Mouse (Mus musculus) embryonic facial prominence, embryonic 10.5 days (tissue): ENCODE measurements around the gene Scube2. TPM values are rescaled to one million over a fixed set of nuclear protein-coding genes. Genes with fewer than 3 reads are reported as not detected.

Experiments
- DNase-seq: peaks from one replicate; pipeline ENCODE4 v3.0.0-alpha.2; 2017; ENCODE audit warnings: low spot score
- H3K27ac ChIP-seq: fragments of 300-500 bp; sonication (generic); replicated peaks from 2 replicates; pipeline ENCODE4 v1.5.1; 2016; ENCODE audit warnings: mild to moderate bottlenecking
- H3K27me3 ChIP-seq: fragments of 300-500 bp; sonication (generic); replicated peaks from 2 replicates; pipeline ENCODE4 v1.6.1; 2016; ENCODE audit warnings: low read depth, mild to moderate bottlenecking; ENCODE audit not compliant: poor library complexity, severe bottlenecking
- H3K36me3 ChIP-seq: fragments of 300-500 bp; sonication (generic); replicated peaks from 2 replicates; pipeline ENCODE4 v1.6.1; 2016; ENCODE audit warnings: mild to moderate bottlenecking, moderate library complexity
- H3K4me1 ChIP-seq: fragments of 300-500 bp; sonication (generic); 2 replicates; pipeline ENCODE4 v1.6.1; 2016
- H3K4me3 ChIP-seq: fragments of 300-500 bp; sonication (generic); 2 replicates; pipeline ENCODE4 v1.5.1; 2016; ENCODE audit warnings: mild to moderate bottlenecking, moderate library complexity
- H3K9me3 ChIP-seq: fragments of 300-500 bp; sonication (generic); 2 replicates; pipeline ENCODE4 v1.6.1; 2016; ENCODE audit warnings: mild to moderate bottlenecking
- WGBS: fragments of 180-500 bp; shearing (Covaris S2); methylation state at CpG from one replicate; pipeline ENCODE4 v1.1.7; 2016; 5-methylcytosine and 5-hydroxymethylcytosine counted together
- polyA plus RNA-seq: library from polyadenylated mRNA; unstranded; fragments of >200 nt; fragmentation: Nextera tagmentation; extraction: Ambion mirVana; gene quantifications from 2 replicates; pipeline ENCODE4 v1.2.1, GENCODE M21; 2016

The Scube2 gene
- polyA plus RNA-seq, 1 experiment from 2014 or later = 0.77 TPM

DNA sequence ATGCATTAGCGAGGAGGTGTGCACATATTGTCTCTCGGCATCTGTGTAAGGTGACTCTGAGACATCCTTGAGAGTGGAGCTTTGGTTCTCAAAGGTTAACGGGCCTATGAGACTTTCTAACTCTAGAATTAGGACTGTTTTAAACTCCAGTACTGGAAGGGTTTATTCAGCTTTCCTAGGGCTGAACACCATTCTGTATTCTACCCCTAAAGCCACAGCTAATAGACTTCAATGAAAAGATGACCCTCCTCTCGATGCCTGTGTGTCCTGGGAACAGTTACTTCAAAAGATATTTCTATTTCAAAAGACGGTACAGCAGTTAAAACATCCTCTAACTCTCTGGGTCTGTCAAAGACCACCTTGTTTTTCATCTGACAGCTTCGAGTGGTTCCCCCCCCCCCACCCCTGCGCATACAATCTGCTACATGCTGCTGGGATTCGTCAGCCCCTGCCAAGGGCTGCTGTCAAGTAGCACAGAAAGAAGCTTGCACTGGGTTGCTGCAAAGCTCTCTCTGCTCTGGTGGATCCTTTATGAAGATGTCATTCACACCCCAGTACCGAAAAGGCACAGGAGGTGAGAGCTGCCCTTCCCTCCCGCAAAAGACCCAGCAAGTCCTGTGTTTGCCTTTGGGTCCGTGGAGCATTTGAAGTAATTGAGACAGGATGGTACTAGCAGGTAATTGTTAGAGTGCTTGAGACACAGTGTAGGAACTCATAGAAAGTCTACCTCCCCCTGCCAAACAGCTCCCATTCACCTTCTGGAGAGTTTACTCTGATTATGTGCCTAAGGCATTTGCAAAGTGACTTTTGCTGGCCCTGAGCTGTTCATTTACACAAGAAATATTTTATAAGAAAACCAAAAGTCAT, 16.4 kb downstream of the Scube2 start:
- H3K27me3 ChIP-seq = peaks cover 17% of the 10 kb centered on the region
- peaks cover 32% of the 10 kb centered on the region for H3K4me1 ChIP-seq
- H3K9me3 ChIP-seq = no peaks in the 10 kb centered on the region
- H3K4me3 ChIP-seq = no peak overlapping the region
- peak overlapping the region; percentile 48; the same call in 1 of the 2 replicates for H3K27ac ChIP-seq
- 50% methylated on average over 11 of the region's 11 CpGs for WGBS
- no peaks in the 10 kb centered on the region for H3K36me3 ChIP-seq
- DNase-seq = no peak

DNA sequence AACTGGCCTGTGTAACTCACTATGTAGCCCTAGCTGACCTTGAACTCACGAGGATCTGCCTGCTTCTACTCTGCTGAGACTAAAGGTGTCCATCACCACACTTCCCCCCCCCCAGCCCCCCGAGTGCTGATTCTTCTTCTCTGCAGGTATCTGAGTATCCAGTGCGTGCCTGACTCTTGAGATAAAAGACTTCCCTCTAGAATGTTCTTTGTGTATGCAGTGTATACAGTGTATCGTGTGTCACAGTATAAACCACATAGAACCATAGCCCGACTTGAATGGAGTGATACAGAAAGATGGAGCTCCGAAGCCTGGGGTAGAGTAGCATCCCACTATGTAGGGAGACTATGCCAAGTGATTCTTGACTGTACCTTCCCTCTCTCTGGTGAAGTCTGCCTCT, 21.4 kb downstream of the Scube2 start:
- H3K4me3 ChIP-seq = no peak overlapping the region
- 86% methylated on average over 6 of the region's 6 CpGs for WGBS
- H3K9me3 ChIP-seq = no peaks in the 10 kb centered on the region
- H3K4me1 ChIP-seq = peaks cover 6% of the 10 kb centered on the region
- H3K27ac ChIP-seq = no peak overlapping the region
- no peak for DNase-seq
- H3K36me3 ChIP-seq = no peaks in the 10 kb centered on the region
- no peaks in the 10 kb centered on the region; the same call in none of the 2 replicates for H3K27me3 ChIP-seq

DNA sequence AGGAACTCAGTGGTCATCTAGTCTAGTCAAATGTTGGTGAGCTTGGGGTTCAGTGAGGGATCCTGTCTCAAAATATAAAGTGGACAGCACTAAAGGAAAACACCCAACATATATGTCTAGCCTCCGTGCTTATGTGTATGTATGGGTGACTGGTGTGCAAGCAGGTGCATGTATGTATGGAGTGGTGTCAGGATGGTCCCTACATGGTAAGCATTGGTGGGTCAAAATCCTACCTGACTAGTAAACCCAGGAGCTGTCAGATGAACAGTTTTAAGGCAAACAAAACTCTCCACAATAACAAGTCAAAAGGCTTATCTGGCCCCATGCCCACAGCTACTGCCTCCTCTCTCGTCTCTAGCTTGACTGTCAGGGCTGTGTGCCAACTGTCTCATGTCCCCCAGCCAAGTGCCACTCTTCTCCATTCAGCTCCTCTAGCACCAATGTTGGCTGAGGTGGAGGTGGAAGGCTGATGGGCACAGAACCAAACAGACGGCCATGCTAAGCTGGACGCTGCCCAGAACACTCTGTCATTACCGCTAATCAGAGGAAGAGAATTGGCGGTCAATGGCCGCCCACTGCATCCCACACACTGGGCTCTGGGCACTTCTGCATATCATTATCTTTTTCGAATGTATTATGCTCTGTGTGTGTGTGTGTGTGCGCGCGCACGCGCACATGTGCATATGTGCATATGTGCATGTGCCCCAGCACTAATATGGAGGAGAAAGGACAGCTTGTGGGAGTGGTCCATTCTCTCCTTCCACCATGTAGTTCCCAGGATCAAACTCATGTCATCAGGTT, 23.7 kb downstream of the Scube2 start:
- no peak for DNase-seq
- Histone ChIP-seq H3K4me1 (peaks cover 12% of the 10 kb centered on the region), H3K27ac (no peak overlapping the region), H3K36me3 (no peaks in the 10 kb centered on the region), H3K27me3 (no peaks in the 10 kb centered on the region; the same call in 1 of the 2 replicates), H3K9me3 (no peaks in the 10 kb centered on the region), H3K4me3 (no peak overlapping the region)
- 91% methylated on average over 13 of the region's 13 CpGs for whole genome bisulfite sequencing

DNA sequence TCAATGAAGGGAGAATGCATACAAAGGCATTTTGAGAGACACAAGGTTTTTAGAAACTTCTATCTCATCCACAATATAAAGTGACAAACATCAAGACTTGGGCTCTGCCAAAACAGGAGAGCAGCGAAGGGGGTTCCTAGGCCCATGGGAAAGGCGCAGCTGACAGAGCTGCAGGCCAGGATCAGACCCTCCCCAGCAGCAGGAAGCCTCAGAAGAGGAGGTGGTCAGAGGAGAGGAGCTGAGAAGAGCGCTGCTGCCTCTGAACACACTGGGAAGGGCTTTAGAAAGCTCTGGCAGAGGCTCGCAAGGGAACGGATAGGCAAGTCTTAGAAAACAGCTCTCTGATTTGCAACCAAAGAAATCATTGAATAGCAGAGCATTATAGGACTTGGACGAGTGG, 24.4 kb downstream of the Scube2 start:
- Histone ChIP-seq H3K9me3 (no peaks in the 10 kb centered on the region), H3K4me3 (no peak overlapping the region), H3K27ac (no peak overlapping the region), H3K4me1 (peaks cover 13% of the 10 kb centered on the region), H3K36me3 (no peaks in the 10 kb centered on the region), H3K27me3 (no peaks in the 10 kb centered on the region)
- 69% methylated on average over 6 of the region's 6 CpGs for WGBS
- DNase-seq = no peak

DNA sequence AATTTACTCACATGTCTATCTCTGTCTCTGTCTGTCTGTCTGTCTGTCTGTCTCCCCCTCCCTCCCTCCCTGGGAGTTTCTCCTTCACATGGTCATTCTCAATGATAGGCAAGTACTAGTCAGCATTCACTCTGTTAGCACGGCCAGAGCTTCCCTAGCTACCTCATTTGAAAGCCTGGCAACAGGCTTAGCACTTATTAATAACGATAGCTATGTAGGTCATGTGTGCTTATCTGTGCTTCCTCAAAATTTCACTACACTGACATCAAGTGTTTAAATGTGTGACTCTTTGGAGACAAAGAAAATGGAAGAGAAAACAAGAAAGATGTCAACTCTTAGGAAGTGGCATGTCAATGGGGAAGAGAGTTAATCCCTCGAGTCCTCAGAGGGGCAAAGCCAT, 26.9 kb downstream of the Scube2 start:
- H3K9me3 ChIP-seq = no peaks in the 10 kb centered on the region
- H3K4me1 ChIP-seq = peaks cover 13% of the 10 kb centered on the region
- H3K36me3 ChIP-seq = no peaks in the 10 kb centered on the region
- DNase-seq = no peak
- no peak overlapping the region for H3K4me3 ChIP-seq
- H3K27ac ChIP-seq = no peak overlapping the region
- no peaks in the 10 kb centered on the region; the same call in 1 of the 2 replicates for H3K27me3 ChIP-seq
- WGBS = 84% methylated on average over 3 of the region's 3 CpGs

DNA sequence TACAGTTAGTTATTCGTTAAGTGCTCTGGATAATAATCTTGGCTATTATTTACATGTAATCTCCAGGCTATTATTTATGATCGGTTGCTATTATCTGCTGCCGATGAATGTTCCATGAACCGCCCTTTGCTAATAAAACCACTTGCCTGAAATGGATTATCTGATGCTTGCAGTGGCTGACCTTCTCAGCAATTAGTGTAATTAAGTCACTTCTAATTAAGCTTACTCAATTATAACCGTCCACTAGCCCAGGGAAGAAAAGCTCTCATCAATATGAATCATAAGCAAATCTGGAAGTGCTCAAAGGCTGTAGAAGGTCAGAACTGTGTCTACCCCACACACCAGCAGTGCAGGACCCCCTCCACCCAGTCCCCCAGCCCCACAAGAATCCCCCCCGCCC, 27.8 kb downstream of the Scube2 start:
- DNase-seq = no peak
- H3K27me3 ChIP-seq = no peaks in the 10 kb centered on the region; the same call in none of the 2 replicates
- H3K27ac ChIP-seq = no peak overlapping the region
- 74% methylated on average over 6 of the region's 6 CpGs for WGBS
- no peak overlapping the region for H3K4me3 ChIP-seq
- no peaks in the 10 kb centered on the region for H3K9me3 ChIP-seq
- H3K4me1 ChIP-seq = peaks cover 13% of the 10 kb centered on the region
- no peaks in the 10 kb centered on the region for H3K36me3 ChIP-seq

DNA sequence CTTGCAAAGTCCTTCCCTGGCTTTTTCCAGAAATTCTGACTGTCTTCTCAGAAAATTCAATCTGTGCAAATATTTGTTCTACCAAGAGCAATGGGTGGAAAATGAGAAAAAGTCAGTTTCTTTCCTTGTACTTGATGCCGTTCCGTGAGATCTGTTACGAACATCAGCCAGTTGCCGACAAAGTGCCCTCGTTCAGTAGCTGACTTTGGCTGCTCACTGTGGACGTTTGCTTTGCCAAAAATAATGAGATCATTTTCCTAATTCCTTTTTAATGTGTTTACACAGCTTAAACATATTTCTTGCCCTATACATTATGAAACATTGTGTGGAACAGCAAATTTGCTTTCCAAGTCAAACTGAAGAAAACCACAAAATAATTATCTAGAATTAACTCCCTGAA, 30.6 kb downstream of the Scube2 start:
- Histone ChIP-seq H3K4me1 (peaks cover 13% of the 10 kb centered on the region), H3K9me3 (no peaks in the 10 kb centered on the region), H3K27me3 (no peaks in the 10 kb centered on the region; the same call in none of the 2 replicates), H3K4me3 (no peak overlapping the region), H3K27ac (no peak overlapping the region), H3K36me3 (no peaks in the 10 kb centered on the region)
- WGBS = 74% methylated on average over 6 of the region's 6 CpGs
- DNase-seq = no peak

DNA sequence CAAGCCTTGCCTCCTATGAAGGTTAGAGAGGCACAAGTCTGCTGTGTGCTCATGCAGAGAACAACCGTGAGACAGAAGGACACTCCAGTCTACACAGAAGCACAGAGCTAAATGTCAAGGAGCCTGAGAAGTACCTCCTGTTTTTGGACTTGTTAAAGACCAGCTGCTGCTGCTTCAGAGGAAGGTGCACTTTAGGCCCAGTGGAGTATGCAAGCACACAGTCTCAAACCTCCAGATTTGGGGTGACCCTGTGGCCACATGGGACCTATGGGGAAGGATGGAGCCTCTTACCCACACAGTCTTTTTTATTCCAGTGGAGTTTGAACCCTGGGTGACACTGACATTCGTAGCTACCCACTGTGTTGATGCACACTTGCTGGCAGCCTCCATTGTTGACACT, 34.1 kb downstream of the Scube2 start:
- H3K9me3 ChIP-seq = no peaks in the 10 kb centered on the region
- H3K4me3 ChIP-seq = no peak overlapping the region
- no peaks in the 10 kb centered on the region; the same call in none of the 2 replicates for H3K27me3 ChIP-seq
- H3K27ac ChIP-seq = no peak overlapping the region
- WGBS = 85% methylated on average over 2 of the region's 2 CpGs
- H3K4me1 ChIP-seq = no peaks in the 10 kb centered on the region
- no peak for DNase-seq
- no peaks in the 10 kb centered on the region for H3K36me3 ChIP-seq

DNA sequence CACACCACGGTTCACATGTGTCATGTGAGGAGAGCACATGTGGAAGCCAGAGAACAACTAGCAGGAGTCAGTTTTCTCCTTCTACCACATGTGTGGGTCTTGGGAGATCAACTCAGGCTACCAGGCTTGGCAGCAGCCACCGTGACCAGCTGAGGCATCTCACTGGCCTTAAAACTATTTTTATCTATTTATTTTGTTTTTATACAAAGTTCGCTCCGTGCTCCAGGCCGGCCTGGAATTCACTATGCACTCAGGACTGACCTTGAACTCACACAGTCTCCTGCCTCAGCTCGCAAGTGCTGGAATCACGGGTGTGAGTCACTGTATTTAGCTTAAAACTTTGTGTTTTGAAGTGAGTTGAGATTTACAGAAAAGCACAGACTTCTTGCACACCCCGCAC, 38.6 kb downstream of the Scube2 start:
- Histone ChIP-seq H3K27me3 (no peaks in the 10 kb centered on the region), H3K9me3 (no peaks in the 10 kb centered on the region), H3K27ac (no peak overlapping the region), H3K4me3 (no peak overlapping the region), H3K4me1 (peaks cover 11% of the 10 kb centered on the region), H3K36me3 (no peaks in the 10 kb centered on the region)
- whole genome bisulfite sequencing = 86% methylated on average over 8 of the region's 8 CpGs
- DNase-seq = no peak

DNA sequence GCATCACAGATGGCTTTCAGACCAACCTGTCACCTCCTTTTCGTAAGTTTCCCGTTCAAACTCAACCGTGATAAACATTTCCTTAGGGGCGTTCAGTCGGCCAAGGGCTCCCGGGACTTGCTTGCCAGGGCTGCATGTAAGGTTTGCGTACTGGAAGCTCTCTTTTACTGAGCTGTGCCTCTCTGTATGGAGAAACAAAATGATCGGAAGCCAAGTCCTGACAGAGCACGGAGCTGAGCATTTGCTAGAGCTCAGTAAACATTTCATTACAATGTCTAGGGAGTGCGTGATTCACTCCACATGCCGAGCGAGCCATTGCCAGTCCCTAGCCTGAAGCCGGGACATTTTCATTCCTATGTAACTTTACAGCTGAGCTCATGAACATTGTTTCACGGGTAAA, 40.2 kb downstream of the Scube2 start:
- Histone ChIP-seq H3K9me3 (no peaks in the 10 kb centered on the region), H3K27me3 (no peaks in the 10 kb centered on the region), H3K36me3 (no peaks in the 10 kb centered on the region), H3K4me1 (peaks cover 11% of the 10 kb centered on the region), H3K27ac (no peak overlapping the region), H3K4me3 (no peak overlapping the region)
- 78% methylated on average over 14 of the region's 14 CpGs for WGBS
- no peak for DNase-seq

DNA sequence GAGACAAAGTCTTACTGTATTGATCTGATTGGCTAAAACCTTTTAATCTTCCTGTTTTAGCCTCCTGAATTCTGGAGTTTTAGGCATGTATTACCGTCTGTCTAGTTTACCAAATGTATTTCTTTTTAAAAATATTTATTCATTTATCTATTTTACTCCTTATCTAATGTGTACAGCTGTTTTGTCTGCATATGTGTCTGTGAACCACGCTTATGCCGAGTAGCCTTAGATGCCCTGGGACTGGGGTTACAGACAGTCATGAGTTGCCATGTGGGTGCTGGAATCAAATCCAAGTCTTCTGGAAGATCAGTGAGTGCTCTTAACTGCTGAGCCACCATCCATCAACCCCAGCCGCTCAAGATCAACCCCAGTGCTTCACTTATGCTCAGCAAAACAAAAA, 46.9 kb downstream of the Scube2 start:
- H3K4me1 ChIP-seq = peaks cover 3% of the 10 kb centered on the region
- H3K36me3 ChIP-seq = no peaks in the 10 kb centered on the region
- peaks cover 45% of the 10 kb centered on the region for H3K27me3 ChIP-seq
- H3K4me3 ChIP-seq = no peak overlapping the region
- no peak overlapping the region for H3K27ac ChIP-seq
- no peak for DNase-seq
- 94% methylated on average over 4 of the region's 4 CpGs for WGBS
- H3K9me3 ChIP-seq = no peaks in the 10 kb centered on the region

DNA sequence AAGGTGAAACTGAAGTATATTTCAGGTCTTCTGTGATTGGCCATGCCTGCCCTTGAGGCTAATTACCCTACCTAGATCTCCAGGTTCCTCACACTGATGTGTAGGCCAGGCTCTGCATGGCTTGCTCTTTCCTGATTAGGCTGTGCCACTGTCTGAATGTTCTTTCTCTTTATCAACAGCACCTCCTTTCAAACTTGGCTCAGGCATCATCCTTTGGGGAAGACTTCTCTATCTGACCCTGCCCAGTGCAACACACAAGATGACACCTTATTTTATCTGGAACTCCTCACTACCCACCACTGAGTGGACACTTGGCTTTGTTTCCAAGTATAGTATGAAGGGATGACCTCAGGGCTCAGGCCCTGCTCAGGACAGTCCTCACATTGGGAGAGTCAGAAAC, 47.5 kb downstream of the Scube2 start:
- peaks cover 45% of the 10 kb centered on the region for H3K27me3 ChIP-seq
- no peak for DNase-seq
- H3K27ac ChIP-seq = no peak overlapping the region
- no peaks in the 10 kb centered on the region for H3K9me3 ChIP-seq
- H3K4me3 ChIP-seq = no peak overlapping the region
- peaks cover 7% of the 10 kb centered on the region for H3K4me1 ChIP-seq
- no peaks in the 10 kb centered on the region for H3K36me3 ChIP-seq
